Mouse (Mus musculus): ENCODE measurements around the gene Lifr. TPM values are rescaled to one million over a fixed set of nuclear protein-coding genes. Genes with fewer than 3 reads are reported as not detected.

Lifr gene
- polyA plus RNA-seq, 1 experiment from 2014 or later: 8.0 TPM

DNA sequence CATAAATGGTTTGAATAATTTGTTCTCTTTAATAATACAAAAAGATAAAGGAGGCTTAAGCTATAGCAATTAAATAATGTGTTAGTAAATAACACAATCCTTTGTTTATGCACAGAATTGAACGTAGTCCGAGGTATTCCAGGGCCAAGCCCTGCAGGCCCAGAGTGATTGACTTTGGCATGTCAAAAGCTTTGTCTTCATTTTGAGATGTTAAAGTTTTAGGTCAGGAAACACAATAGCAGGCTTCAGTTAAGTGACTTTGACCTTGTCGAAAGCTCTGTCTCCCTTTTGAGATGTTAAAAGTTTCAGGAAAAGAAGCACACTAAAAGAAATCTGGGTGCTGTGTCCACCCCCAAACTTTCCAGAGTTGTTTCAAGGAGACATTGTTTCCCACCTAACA lies 26.3 kb downstream of the Lifr start:
- Histone ChIP-seq H3K4me2 (no peak overlapping the region), H3K27ac (no peak overlapping the region), H3K4me3 (replicated peaks) (no peak overlapping the region), H3K9me3 (no peaks in the 10 kb centered on the region), H3K4me1 (peaks cover 6% of the 10 kb centered on the region; the same call in 1 of the 2 replicates), H3K36me3 (replicated peaks) (no peaks in the 10 kb centered on the region), H3K9ac (no peak overlapping the region), H3K27me3 (no peaks in the 10 kb centered on the region)
- ATAC-seq (ENCODE audit: low FRiP score): no peak
- WGBS: 61% methylated on average over 3 of the region's 3 CpGs

DNA sequence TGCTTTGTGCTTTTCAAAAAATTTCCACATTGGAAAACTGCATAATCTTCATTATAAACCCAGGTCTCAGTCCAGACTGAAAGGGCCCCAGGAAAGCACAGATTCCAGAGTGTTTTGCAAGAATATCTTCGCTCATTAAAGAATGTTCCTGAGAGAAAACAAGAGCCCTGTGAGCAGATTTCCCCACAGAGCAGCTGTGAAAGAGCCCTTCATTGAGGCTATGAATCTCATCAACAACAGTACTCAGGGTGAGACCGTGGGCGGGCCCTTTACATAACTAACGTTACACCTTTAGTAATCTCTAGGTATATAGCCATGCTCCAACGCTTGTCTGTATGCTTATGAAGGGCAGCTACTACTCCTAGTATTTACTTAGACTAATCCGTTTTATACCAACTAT lies 27.5 kb downstream of the Lifr start:
- Histone ChIP-seq H3K4me1 (peaks cover 6% of the 10 kb centered on the region; the same call in 1 of the 2 replicates), H3K36me3 (replicated peaks) (no peaks in the 10 kb centered on the region), H3K9ac (no peak overlapping the region), H3K4me2 (no peak overlapping the region), H3K9me3 (no peaks in the 10 kb centered on the region), H3K27ac (no peak overlapping the region), H3K27me3 (no peaks in the 10 kb centered on the region), H3K4me3 (replicated peaks) (no peak overlapping the region)
- WGBS: 81% methylated on average over 6 of the region's 6 CpGs
- no peak for ATAC-seq (ENCODE audit: low FRiP score)

DNA sequence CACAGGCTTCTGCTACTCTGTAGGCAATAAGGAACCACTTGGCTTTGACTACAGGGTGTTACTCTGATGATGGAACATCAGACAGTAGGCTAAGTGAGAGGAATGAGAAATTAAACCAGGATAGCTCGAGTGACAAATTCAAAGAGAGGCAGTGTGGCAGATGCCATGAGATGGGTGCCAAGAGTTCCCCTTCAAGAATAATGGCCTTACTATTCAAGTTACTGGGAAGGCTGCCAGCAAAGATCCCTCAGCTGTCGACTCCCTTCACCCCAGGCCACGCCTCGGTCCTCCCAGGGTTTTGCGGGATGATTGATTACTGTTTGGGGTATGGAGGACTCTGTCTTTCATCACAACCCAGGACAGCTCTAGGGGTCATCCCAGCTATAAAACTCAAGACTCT lies 28.4 kb downstream of the Lifr start:
- Histone ChIP-seq H3K4me3 (replicated peaks) (no peak overlapping the region), H3K9ac (no peak overlapping the region), H3K4me1 (peaks cover 6% of the 10 kb centered on the region; the same call in 1 of the 2 replicates), H3K4me2 (no peak overlapping the region), H3K27me3 (no peaks in the 10 kb centered on the region), H3K27ac (no peak overlapping the region), H3K9me3 (no peaks in the 10 kb centered on the region), H3K36me3 (replicated peaks) (no peaks in the 10 kb centered on the region)
- ATAC-seq (ENCODE audit: low FRiP score): no peak
- 65% methylated on average over 5 of the region's 5 CpGs for WGBS

DNA sequence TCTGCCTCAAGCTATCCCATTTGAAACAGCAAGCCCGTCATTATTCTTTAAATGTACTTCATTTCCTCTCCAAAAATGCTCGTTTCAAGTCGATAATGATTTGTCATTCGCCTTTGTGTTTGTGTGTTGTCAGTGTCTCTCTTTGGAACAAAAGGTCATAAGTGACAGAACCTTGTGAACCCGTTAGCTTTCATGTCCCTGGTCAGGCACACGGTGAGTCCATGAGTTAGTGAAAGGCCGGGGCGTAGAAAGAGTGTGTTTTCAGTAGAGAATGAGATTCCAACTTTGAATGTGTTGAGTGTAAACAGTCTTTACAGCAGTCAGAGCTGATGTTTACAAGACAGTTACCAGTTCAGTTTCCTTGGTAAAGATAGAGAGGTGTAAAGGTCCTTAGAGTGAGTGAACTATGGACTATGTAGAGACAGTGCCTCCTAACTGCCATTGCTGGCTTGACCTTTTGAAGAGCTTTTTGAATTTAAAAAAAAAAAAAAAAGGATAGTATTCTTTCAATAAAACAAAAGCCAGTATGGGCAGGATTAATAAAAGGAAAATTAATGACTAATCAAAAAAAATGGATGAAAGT lies 29.6 kb downstream of the Lifr start:
- 72% methylated on average over 8 of the region's 8 CpGs for WGBS
- H3K4me1 ChIP-seq: peaks cover 6% of the 10 kb centered on the region; the same call in 1 of the 2 replicates
- no peaks in the 10 kb centered on the region for H3K27me3 ChIP-seq
- H3K27ac ChIP-seq: no peak overlapping the region
- no peak for ATAC-seq (ENCODE audit: low FRiP score)
- H3K9me3 ChIP-seq: no peaks in the 10 kb centered on the region
- no peak overlapping the region for H3K9ac ChIP-seq
- no peak overlapping the region for H3K4me3 ChIP-seq (replicated peaks)
- no peaks in the 10 kb centered on the region for H3K36me3 ChIP-seq (replicated peaks)
- no peak overlapping the region for H3K4me2 ChIP-seq

DNA sequence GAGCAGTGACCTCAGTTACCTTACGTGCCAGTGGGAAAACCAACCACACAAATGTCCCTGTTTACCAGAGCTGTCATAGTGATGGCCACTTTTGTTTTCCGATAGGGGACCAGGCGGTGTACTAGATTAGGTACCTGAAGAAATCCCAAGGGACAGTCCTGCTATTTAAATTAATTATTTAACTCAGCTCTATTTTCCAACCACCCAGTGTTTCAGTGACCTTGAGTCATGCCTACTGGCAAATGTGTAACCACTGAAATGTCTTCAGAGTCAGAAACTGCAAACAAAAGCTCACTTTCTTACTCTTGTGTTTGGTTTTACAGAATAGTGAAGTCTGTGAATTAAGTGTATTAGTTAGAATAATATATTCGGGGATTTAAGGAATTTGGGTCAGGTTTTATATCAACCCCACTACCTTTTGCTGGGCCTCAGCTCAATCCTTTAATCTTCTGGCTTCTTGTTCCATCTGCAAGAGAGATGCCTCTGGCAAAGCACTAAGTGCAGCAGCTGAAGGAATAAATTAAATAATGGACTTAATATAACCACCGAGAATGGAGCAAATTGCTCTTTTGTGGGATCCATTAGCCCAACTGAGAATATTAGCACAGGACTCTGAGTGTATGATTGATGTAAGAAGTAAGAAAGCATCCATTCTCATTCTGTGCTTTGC lies 33.5 kb downstream of the Lifr start:
- peaks cover 5% of the 10 kb centered on the region; the same call in 1 of the 2 replicates for H3K27me3 ChIP-seq
- no peak overlapping the region for H3K9ac ChIP-seq
- H3K4me3 ChIP-seq (replicated peaks): no peak overlapping the region
- H3K4me1 ChIP-seq: 0 out of 2 replicates have a peak, but pooled peaks cover 4% of the 10 kb centered on the region
- 64% methylated on average over 5 of the region's 5 CpGs for WGBS
- H3K9me3 ChIP-seq: no peaks in the 10 kb centered on the region
- H3K36me3 ChIP-seq (replicated peaks): no peaks in the 10 kb centered on the region
- ATAC-seq (ENCODE audit: low FRiP score): no peak
- no peak overlapping the region for H3K27ac ChIP-seq
- H3K4me2 ChIP-seq: no peak overlapping the region

DNA sequence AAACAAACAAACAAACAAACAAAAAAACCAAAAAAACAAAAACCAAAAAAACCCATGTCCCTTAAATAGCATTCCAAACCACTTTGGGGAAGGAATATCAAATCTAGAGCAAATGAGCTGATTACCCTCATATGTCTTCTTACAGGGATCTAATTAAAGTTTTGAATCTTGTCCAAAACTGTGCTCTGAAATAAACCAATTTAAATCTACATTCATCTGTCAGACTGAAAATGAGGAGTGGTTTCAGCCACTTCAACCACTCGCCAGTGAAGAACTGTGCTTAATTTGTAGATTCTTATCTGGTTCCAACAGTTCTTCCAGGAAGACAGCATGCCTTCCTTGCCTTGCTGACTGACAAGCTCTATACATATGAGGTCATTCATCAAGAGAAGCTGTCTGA lies 35.8 kb downstream of the Lifr start:
- Histone ChIP-seq H3K9ac (no peak overlapping the region), H3K4me2 (no peak overlapping the region), H3K4me1 (peaks cover 19% of the 10 kb centered on the region; the same call in 1 of the 2 replicates), H3K9me3 (no peaks in the 10 kb centered on the region), H3K36me3 (replicated peaks) (no peaks in the 10 kb centered on the region), H3K4me3 (replicated peaks) (no peak overlapping the region), H3K27me3 (peaks cover 17% of the 10 kb centered on the region), H3K27ac (no peak overlapping the region)
- ATAC-seq (ENCODE audit: low FRiP score): no peak
- 55% methylated on average over 1 of the region's 1 CpGs for WGBS

DNA sequence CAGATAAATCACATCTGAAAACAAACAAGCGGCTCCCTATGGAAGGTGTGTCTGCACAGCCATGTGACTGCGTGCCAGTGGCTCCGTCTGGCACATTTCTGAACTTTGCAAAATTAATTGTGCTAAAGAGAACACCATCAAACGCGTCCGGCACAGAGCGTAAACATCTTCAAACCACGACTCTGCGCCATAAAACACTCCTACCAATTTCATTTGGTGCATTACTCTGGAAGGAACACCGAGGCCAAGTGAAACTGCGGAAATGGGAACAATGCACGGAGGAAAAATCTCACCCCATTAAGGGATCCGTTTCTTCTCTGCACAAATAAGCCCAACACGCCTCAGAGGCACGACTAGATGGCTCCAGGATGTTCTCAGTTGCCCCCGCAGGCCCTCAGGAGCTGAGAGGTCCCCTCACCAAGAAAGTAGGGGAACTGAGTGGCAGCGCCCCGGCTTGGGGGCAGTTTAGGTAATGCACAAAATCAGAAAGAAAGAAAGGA lies 38.3 kb downstream of the Lifr start:
- Histone ChIP-seq H3K9ac (peak overlapping the region; percentile 68), H3K27me3 (peaks cover 24% of the 10 kb centered on the region), H3K4me2 (peak overlapping the region; percentile 91), H3K27ac (0 out of 2 replicates have a peak overlapping the region, but pooled peaks have one; percentile 9), H3K4me1 (peaks cover 19% of the 10 kb centered on the region; the same call in 1 of the 2 replicates), H3K4me3 (replicated peaks) (peak overlapping the region; percentile 75), H3K36me3 (replicated peaks) (no peaks in the 10 kb centered on the region), H3K9me3 (no peaks in the 10 kb centered on the region)
- 2% methylated on average over 18 of the region's 18 CpGs for WGBS
- ATAC-seq (ENCODE audit: low FRiP score): peak; percentile 12

DNA sequence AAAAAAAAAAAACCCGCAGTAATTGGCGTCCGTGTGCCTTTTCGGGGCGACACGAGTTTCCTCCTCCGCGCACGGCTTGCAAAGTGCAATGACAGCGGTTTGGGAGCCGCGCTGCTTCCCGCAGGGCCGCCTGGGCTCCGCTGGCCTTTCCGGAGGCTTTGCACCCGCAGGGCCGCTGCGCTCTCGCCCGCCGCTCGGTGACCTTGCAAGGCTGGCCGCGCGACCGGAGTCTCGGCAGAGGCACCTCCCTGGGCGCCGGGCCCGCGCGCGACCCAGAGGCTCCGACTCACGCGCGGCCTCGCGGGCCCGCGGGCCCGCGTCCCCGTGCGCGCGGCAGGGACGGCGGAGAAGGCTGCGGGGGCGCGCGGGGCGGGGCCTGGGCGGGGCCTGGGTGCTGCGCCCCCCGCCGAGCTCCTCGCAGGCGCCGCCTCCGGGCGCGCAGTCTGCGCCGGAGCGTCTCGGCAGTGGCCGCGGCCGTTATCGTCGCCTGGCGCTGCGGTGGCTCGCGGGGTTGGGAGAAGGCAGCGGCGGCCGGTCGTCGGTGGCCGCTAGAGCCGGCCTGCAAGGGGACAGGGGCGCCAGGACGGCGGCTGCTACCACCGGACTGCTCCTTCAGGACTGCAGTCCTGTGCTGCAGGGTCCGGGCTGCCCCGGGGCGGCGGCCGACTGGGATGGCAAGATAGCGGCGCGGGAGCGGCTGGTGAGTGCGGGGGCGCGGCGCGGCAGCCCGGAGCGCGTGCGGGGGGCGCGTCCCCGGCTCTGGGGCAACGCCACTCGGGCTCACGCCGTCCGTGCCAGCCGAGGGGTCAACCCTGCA lies 38.9 kb downstream of the Lifr start:
- Histone ChIP-seq H3K9me3 (no peaks in the 10 kb centered on the region), H3K36me3 (replicated peaks) (no peaks in the 10 kb centered on the region), H3K27me3 (peaks cover 24% of the 10 kb centered on the region), H3K4me2 (peak overlapping the region; percentile 91), H3K4me3 (replicated peaks) (peak overlapping the region; percentile 75), H3K4me1 (peaks cover 19% of the 10 kb centered on the region; the same call in 1 of the 2 replicates), H3K9ac (peak overlapping the region; percentile 68), H3K27ac (0 out of 2 replicates have a peak overlapping the region, but pooled peaks have one; percentile 59)
- under 1% methylated on average over 107 of the region's 116 CpGs for WGBS
- ATAC-seq (ENCODE audit: low FRiP score): peak; percentile 95

DNA sequence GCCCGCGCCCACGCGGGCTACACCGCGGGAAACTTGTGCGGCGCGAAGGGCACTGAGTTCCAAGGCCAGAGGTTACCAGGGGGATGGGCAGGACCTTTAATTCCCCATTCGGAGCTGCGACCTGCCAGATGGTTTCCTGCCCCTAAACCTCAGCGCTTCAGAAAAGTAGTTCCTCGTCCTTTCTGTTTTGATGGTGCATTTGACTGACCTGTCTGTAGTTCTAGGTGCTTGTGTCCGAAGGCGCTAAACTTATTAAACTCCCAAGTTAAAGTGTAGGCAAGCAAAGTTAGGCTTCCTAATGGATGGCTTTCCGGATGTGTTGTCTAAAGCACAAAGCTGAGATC lies 39.5 kb downstream of the Lifr start:
- Histone ChIP-seq H3K4me3 (replicated peaks) (peak overlapping the region; percentile 75), H3K4me2 (peak overlapping the region; percentile 91), H3K36me3 (replicated peaks) (no peaks in the 10 kb centered on the region), H3K9me3 (no peaks in the 10 kb centered on the region), H3K27me3 (peaks cover 24% of the 10 kb centered on the region), H3K4me1 (peaks cover 19% of the 10 kb centered on the region; the same call in 1 of the 2 replicates), H3K9ac (peak overlapping the region; percentile 68), H3K27ac (0 out of 2 replicates have a peak overlapping the region, but pooled peaks have one; percentile 59)
- WGBS: 0% methylated on average over 16 of the region's 16 CpGs
- ATAC-seq (ENCODE audit: low FRiP score): no peak

DNA sequence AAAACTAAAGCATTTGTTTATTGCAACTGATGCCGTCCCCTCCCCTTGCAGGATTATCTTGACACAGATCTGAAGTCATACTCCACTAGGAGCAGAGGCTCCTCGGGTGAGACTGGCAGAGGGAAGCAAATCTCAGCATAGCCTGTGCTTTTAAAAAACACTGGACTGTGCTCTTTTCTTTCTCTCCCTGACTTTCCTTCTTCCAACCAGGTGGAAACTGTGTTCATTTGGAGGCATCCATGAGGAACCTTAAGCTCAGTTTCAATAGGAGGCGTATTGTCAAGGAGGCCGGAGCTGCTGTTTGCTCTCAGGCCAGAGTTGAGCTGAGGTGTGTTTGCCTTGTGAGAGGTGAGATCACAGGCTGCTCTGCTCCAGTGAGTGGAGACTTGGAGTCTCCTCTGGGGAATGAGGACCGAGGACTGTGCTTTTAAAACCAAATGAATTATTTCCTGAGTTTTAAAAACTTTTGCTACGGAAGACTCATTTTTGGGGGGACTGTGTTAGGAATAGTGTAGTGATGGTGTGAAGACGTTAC lies 40.3 kb downstream of the Lifr start:
- H3K27ac ChIP-seq: no peak overlapping the region
- no peaks in the 10 kb centered on the region for H3K36me3 ChIP-seq (replicated peaks)
- WGBS: 30% methylated on average over 7 of the region's 7 CpGs
- H3K4me2 ChIP-seq: peak overlapping the region; percentile 91
- no peak overlapping the region for H3K9ac ChIP-seq
- peaks cover 24% of the 10 kb centered on the region for H3K27me3 ChIP-seq
- H3K4me1 ChIP-seq: peaks cover 19% of the 10 kb centered on the region; the same call in 1 of the 2 replicates
- ATAC-seq (ENCODE audit: low FRiP score): no peak
- H3K4me3 ChIP-seq (replicated peaks): peak overlapping the region; percentile 75
- no peaks in the 10 kb centered on the region for H3K9me3 ChIP-seq

DNA sequence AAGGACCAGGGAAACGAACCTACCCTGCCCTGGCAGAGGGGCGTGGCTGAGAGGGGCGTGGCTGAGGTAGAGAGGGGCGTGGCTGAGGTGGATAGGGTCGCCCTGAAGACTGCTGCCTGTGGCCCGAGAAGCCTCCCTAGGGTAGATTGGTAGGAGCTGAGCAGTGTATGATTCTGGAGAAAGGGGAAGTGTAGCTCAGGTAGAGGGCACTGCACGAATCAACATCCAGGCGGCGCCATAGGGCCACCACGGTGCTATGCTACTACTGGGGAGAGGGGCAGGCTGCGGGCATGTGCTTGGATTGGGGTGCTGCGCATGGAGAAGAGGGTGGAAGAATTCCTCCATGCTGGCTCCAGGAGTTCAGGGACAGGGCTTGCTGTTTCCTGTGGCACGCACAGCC lies 42.3 kb downstream of the Lifr start:
- Histone ChIP-seq H3K4me3 (replicated peaks) (no peak overlapping the region), H3K27me3 (peaks cover 19% of the 10 kb centered on the region), H3K9ac (no peak overlapping the region), H3K36me3 (replicated peaks) (no peaks in the 10 kb centered on the region), H3K4me2 (no peak overlapping the region), H3K9me3 (no peaks in the 10 kb centered on the region), H3K4me1 (peaks cover 19% of the 10 kb centered on the region; the same call in 1 of the 2 replicates), H3K27ac (no peak overlapping the region)
- no peak for ATAC-seq (ENCODE audit: low FRiP score)
- 37% methylated on average over 13 of the region's 13 CpGs for WGBS
